Mouse (Mus musculus) CH12.LX (cell line): ENCODE data around the gene Esam.

Experiments used
- CHD1 ChIP-seq: IDR thresholded peaks from 2 replicates; pipeline ENCODE4 v1.6.1; 2012; ENCODE audit warnings: low read depth, low read length, improper control_type of control experiment, inconsistent platforms
- CTCF ChIP-seq, 2 experiments: IDR thresholded peaks in 1 of 2; conservative IDR thresholded peaks in 1 of 2; 2 replicates each; pipeline ENCODE4 v1.5.1; 2011 to 2012; ENCODE audit warnings: low read depth in 2 of 2, low read length in 2 of 2, improper control_type of control experiment in 1 of 2, inconsistent platforms in 1 of 2, mild to moderate bottlenecking in 1 of 2, moderate library complexity in 1 of 2
- ELF1 ChIP-seq: IDR thresholded peaks from 2 replicates; pipeline ENCODE4 v1.6.1; 2014; ENCODE audit warnings: low read depth, mild to moderate bottlenecking, inconsistent platforms, low read length, improper control_type of control experiment
- ETS1 ChIP-seq: conservative IDR thresholded peaks from 2 replicates; pipeline ENCODE4 v1.6.1; 2012; ENCODE audit warnings: low read depth, mild to moderate bottlenecking, inconsistent platforms, low read length, improper control_type of control experiment, moderate library complexity
- JUN ChIP-seq: IDR thresholded peaks from 2 replicates; pipeline ENCODE4 v1.6.1; 2011; ENCODE audit warnings: low read depth, mild to moderate bottlenecking, low read length, improper control_type of control experiment, moderate library complexity; ENCODE audit not compliant: insufficient read depth
- JUND ChIP-seq: conservative IDR thresholded peaks from 2 replicates; pipeline ENCODE4 v1.6.1; 2011; ENCODE audit warnings: low read depth, low read length, improper control_type of control experiment
- MYC ChIP-seq: IDR thresholded peaks from 2 replicates; pipeline ENCODE4 v1.6.1; 2011; ENCODE audit warnings: low read depth, mild to moderate bottlenecking, improper control_type of control experiment, low read length
- POLR2A ChIP-seq: IDR thresholded peaks from 2 replicates; pipeline ENCODE4 v1.6.1; 2011; ENCODE audit warnings: low read depth, mild to moderate bottlenecking, improper control_type of control experiment, low read length
- SMC3 ChIP-seq: IDR thresholded peaks from 2 replicates; pipeline ENCODE4 v1.6.1; 2011; ENCODE audit warnings: low read depth, low read length, improper control_type of control experiment
- TCF12 ChIP-seq: IDR thresholded peaks from 2 replicates; pipeline ENCODE4 v1.6.1; 2014; ENCODE audit warnings: low read depth, mild to moderate bottlenecking, inconsistent platforms, low read length, improper control_type of control experiment
- USF1 ChIP-seq: IDR thresholded peaks from 2 replicates; pipeline ENCODE4 v1.6.1; 2014; ENCODE audit warnings: low read depth, mild to moderate bottlenecking, inconsistent platforms, low read length, improper control_type of control experiment
- ZKSCAN1 ChIP-seq: IDR thresholded peaks from 2 replicates; pipeline ENCODE4 v1.6.1; 2012; ENCODE audit warnings: low read depth, inconsistent platforms, low read length, improper control_type of control experiment, borderline replicate concordance
- ZMIZ1 ChIP-seq: IDR thresholded peaks from 2 replicates; pipeline ENCODE4 v1.6.1; 2012; ENCODE audit warnings: low read depth, mild to moderate bottlenecking, inconsistent platforms, low read length, improper control_type of control experiment

DNA sequence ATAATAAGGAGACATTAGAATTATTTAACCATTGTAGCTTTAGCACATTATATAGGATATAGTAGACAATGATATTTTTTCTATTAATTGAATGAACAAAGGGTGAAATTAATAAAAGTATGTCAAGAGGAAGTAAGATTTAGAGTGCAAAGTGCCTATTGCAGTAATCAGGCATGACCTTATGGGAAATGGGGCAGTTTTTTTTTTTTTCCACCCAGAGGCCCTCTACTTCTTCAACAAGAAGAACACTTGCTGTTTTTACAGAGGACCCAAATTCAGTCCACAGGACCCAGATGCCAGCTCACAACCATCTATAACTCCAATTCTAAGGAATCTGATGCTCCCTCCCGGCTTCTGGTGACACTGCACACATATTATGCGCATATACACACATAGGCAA lies 32.7 kb downstream of the Esam start:
- TF ChIP-seq CTCF (conservative IDR thresholded peaks at IDR 0.05 in 1 of 2, IDR thresholded peaks at IDR 0.05 in 1 of 2; ENCODE audit: low read depth in 2 of 2, low read length in 2 of 2) (no peak), ELF1 (no peak), ZMIZ1 (no peak), JUND (no peak), JUN (no peak), TCF12 (no peak), ETS1 (no peak), SMC3 (no peak), POLR2A (no peak), CHD1 (no peak), ZKSCAN1 (no peak), MYC (no peak), USF1 (no peak)
